In the genomic region with DNA sequence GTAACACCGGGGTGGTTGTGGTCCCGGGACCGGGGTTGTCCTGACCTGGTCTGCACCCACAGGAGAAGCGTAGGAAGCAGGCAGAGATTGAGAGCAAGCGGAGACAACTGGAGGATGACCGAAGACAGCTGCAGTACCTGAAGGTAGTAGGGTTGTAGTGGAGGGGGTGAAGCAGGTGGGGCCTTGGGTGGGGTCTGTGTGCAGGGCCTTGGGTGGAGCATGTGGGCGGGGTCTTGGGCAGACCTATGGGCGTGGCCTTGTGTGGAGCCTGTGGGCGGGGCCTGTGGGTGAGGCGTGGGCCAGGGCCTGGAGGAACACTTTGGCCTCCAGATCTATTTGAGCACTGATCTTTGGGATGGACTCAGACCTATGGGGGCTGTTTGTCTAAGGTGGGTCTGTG, we compare ENCODE assay signal across 9 mouse cellular contexts. TPM values are rescaled to one million over a fixed set of nuclear protein-coding genes. Genes with fewer than 3 reads are reported as not detected.
DNase-seq lines count a peak whose midpoint lies in the region; ATAC-seq and TF ChIP-seq lines count a peak whose summit lies in the region.
"Had no signal": no experiment of that assay in that cellular context is flagged by ENCODE, and none has a peak within 500 bp of the region (broad histone marks: within the 10 kb centered on the region; RNA-seq: fewer than 3 reads in every experiment).

No protein-coding gene starts in this region.

- no peaks in the 10 kb centered on the region for H3K9me3 ChIP-seq in kidney, postnatal 0 days (replicated peaks; ENCODE audit: low read length)
- no peaks in the 10 kb centered on the region for H3K9me3 ChIP-seq in embryonic facial prominence, embryonic 10.5 days
- H3K9me3 ChIP-seq in heart, embryonic 14.5 days (ENCODE audit: control insufficient read depth, low read length) = no peaks in the 10 kb centered on the region
- H3K9me3 ChIP-seq in liver, embryonic 16.5 days (replicated peaks; ENCODE audit: control insufficient read depth, low read length) = no peaks in the 10 kb centered on the region
- H3K9me3 ChIP-seq in forebrain, embryonic 11.5 days (ENCODE audit: control insufficient read depth, low read length) = no peaks in the 10 kb centered on the region
- H3K9me3 ChIP-seq in lung, postnatal 0 days (ENCODE audit: low read length) = no peaks in the 10 kb centered on the region

- TF ChIP-seq EP300 in lung, postnatal 0 days (IDR thresholded peaks at IDR 0.05) = no peak

- no peak overlapping the region for H3K4me2 ChIP-seq in kidney, postnatal 0 days (ENCODE audit: low read length)
- peak overlapping the region; percentile 47 for H3K4me2 ChIP-seq in heart, embryonic 14.5 days (ENCODE audit: low read length)
- H3K4me2 ChIP-seq in liver, embryonic 16.5 days (ENCODE audit: low read depth, low read length) = no peak overlapping the region
- no peak overlapping the region for H3K4me2 ChIP-seq in forebrain, embryonic 11.5 days (ENCODE audit: low read depth, low read length, severe bottlenecking)
- no peak overlapping the region for H3K4me2 ChIP-seq in lung, postnatal 0 days (replicated peaks; ENCODE audit: low read depth, low read length)

- 0 out of 2 replicates have a peak, but pooled peaks have one; percentile 15 for ATAC-seq in kidney, postnatal 0 days (replicated peaks; ENCODE audit: low FRiP score, low read depth)
- ATAC-seq in heart, embryonic 14.5 days (ENCODE audit: insufficient number of reproducible peaks, insufficient read depth, low FRiP score, low read depth) = peak; percentile 8; the same call in 1 of the 2 replicates
- peak; percentile 12; the same call in 1 of the 2 replicates for ATAC-seq in liver, embryonic 16.5 days (ENCODE audit: low read depth)
- ATAC-seq in forebrain, embryonic 11.5 days (replicated peaks; ENCODE audit: low FRiP score) = no peak
- no peak for ATAC-seq in lung, postnatal 0 days
- ATAC-seq: forebrain, postnatal 0 days had no signal

- H3K36me3 ChIP-seq in kidney, postnatal 0 days (ENCODE audit: insufficient read depth, low read length) = peaks cover 19% of the 10 kb centered on the region
- H3K36me3 ChIP-seq in embryonic facial prominence, embryonic 10.5 days (replicated peaks) = peaks cover 59% of the 10 kb centered on the region
- H3K36me3 ChIP-seq in heart, embryonic 14.5 days (ENCODE audit: control insufficient read depth, insufficient read depth, low read length) = peaks cover 24% of the 10 kb centered on the region
- H3K36me3 ChIP-seq in liver, embryonic 16.5 days (ENCODE audit: control insufficient read depth, insufficient read depth) = no peaks in the 10 kb centered on the region
- peaks cover 7% of the 10 kb centered on the region for H3K36me3 ChIP-seq in forebrain, embryonic 11.5 days (ENCODE audit: control insufficient read depth, insufficient read depth, low read length)
- H3K36me3 ChIP-seq in lung, postnatal 0 days (ENCODE audit: insufficient read depth, low read length) = no peaks in the 10 kb centered on the region

- no peak overlapping the region for H3K4me3 ChIP-seq in kidney, postnatal 0 days (replicated peaks; ENCODE audit: low read depth, low read length)
- H3K4me3 ChIP-seq in embryonic facial prominence, embryonic 10.5 days = 0 out of 2 replicates have a peak overlapping the region, but pooled peaks have one; percentile 16
- H3K4me3 ChIP-seq in heart, embryonic 14.5 days (ENCODE audit: control insufficient read depth in 1 of 2, insufficient read depth in 1 of 2, low read depth in 1 of 2, low read length in 2 of 2) = peak overlapping the region; percentile 0 to 10; a peak in 2 of 4 replicates
- no peak overlapping the region for H3K4me3 ChIP-seq in liver, embryonic 16.5 days (ENCODE audit: low read depth, low read length)
- H3K4me3 ChIP-seq in forebrain, embryonic 11.5 days (ENCODE audit: low read depth, low read length) = no peak overlapping the region
- H3K4me3 ChIP-seq in lung, postnatal 0 days (ENCODE audit: low read depth, low read length) = no peak overlapping the region

- no peak overlapping the region for H3K9ac ChIP-seq in kidney, postnatal 0 days (ENCODE audit: low read depth, low read length)
- H3K9ac ChIP-seq in heart, embryonic 14.5 days (ENCODE audit: low read length) = peak overlapping the region; percentile 60; the same call in 1 of the 2 replicates
- H3K9ac ChIP-seq in liver, embryonic 16.5 days (ENCODE audit: low read depth, low read length) = no peak overlapping the region
- no peak overlapping the region for H3K9ac ChIP-seq in forebrain, embryonic 11.5 days (ENCODE audit: low read length)
- no peak overlapping the region for H3K9ac ChIP-seq in lung, postnatal 0 days (replicated peaks; ENCODE audit: low read depth)
- H3K9ac ChIP-seq: forebrain, postnatal 0 days had no signal

- peak overlapping the region; percentile 11; the same call in 1 of the 2 replicates for H3K27ac ChIP-seq in kidney, postnatal 0 days
- peak overlapping the region; percentile 87; the same call in 1 of the 2 replicates for H3K27ac ChIP-seq in embryonic facial prominence, embryonic 10.5 days (replicated peaks)
- peak overlapping the region; percentile 46 to 75 for H3K27ac ChIP-seq in heart, embryonic 14.5 days (replicated peaks in 1 of 2; ENCODE audit: control insufficient read depth in 1 of 2, insufficient read depth in 1 of 2, low read depth in 2 of 2, low read length in 2 of 2)
- H3K27ac ChIP-seq in liver, embryonic 16.5 days (ENCODE audit: low read length) = no peak overlapping the region
- H3K27ac ChIP-seq in forebrain, embryonic 11.5 days (ENCODE audit: low read depth, low read length) = no peak overlapping the region
- no peak overlapping the region for H3K27ac ChIP-seq in lung, postnatal 0 days (ENCODE audit: low read length)

- no peaks in the 10 kb centered on the region for H3K27me3 ChIP-seq in kidney, postnatal 0 days (ENCODE audit: insufficient read depth, low read length)
- H3K27me3 ChIP-seq in embryonic facial prominence, embryonic 10.5 days (replicated peaks; ENCODE audit: low read depth, poor library complexity, severe bottlenecking) = no peaks in the 10 kb centered on the region
- no peaks in the 10 kb centered on the region for H3K27me3 ChIP-seq in heart, embryonic 14.5 days (ENCODE audit: control insufficient read depth, insufficient read depth, low read length)
- H3K27me3 ChIP-seq in liver, embryonic 16.5 days (ENCODE audit: control insufficient read depth, insufficient read depth, low read depth, low read length) = no peaks in the 10 kb centered on the region
- H3K27me3 ChIP-seq in forebrain, embryonic 11.5 days (ENCODE audit: control insufficient read depth, insufficient read depth, low read length) = no peaks in the 10 kb centered on the region
- H3K27me3 ChIP-seq in lung, postnatal 0 days (replicated peaks; ENCODE audit: insufficient read depth, low read length) = no peaks in the 10 kb centered on the region

- 66% methylated on average over 10 of the region's 10 CpGs for WGBS in kidney, postnatal 0 days
- WGBS in embryonic facial prominence, embryonic 10.5 days = 79% methylated on average over 10 of the region's 10 CpGs
- 72% methylated on average over 10 of the region's 10 CpGs for WGBS in heart, embryonic 14.5 days
- 51% methylated on average over 10 of the region's 10 CpGs for WGBS in liver, embryonic 16.5 days (ENCODE audit: insufficient replicate concordance)
- WGBS in forebrain, embryonic 11.5 days = 76% methylated on average over 10 of the region's 10 CpGs
- WGBS in lung, postnatal 0 days = 82% methylated on average over 9 of the region's 10 CpGs

- H3K4me1 ChIP-seq in kidney, postnatal 0 days (replicated peaks; ENCODE audit: insufficient read depth, low read length) = peaks cover 39% of the 10 kb centered on the region
- H3K4me1 ChIP-seq in embryonic facial prominence, embryonic 10.5 days = peaks cover 66% of the 10 kb centered on the region
- H3K4me1 ChIP-seq in heart, embryonic 14.5 days (ENCODE audit: control insufficient read depth in 2 of 2, insufficient read depth in 2 of 2, low read length in 2 of 2) = peaks cover 22 to 24% of the 10 kb centered on the region in 2 experiments
- H3K4me1 ChIP-seq in liver, embryonic 16.5 days (ENCODE audit: control insufficient read depth, low read depth, low read length) = peaks cover 22% of the 10 kb centered on the region
- H3K4me1 ChIP-seq in forebrain, embryonic 11.5 days (replicated peaks; ENCODE audit: control insufficient read depth, insufficient read depth, low read length) = peaks cover 24% of the 10 kb centered on the region
- H3K4me1 ChIP-seq in lung, postnatal 0 days (ENCODE audit: insufficient read depth, low read depth, low read length) = no peaks in the 10 kb centered on the region

- DNase-seq in kidney, postnatal 0 days (ENCODE audit: low spot score) = no peak
- DNase-seq in kidney, adult 11 months = no peak
- DNase-seq in embryonic facial prominence, embryonic 10.5 days (ENCODE audit: low spot score) = no peak
- DNase-seq in urinary bladder, postnatal 10 days (ENCODE audit: low spot score) = no peak
- DNase-seq in forebrain, embryonic 11.5 days (ENCODE audit: low spot score) = no peak
- DNase-seq in lung, postnatal 0 days (ENCODE audit: low spot score) = no peak
- DNase-seq: forebrain, postnatal 0 days had no signal

- TF ChIP-seq CTCF in kidney, postnatal 0 days (IDR thresholded peaks at IDR 0.05; ENCODE audit: low read depth) = no peak
- TF ChIP-seq CTCF in lung, postnatal 0 days (IDR thresholded peaks at IDR 0.05) = no peak

RNA-seq across cellular contexts. Expression of a gene that starts 13.6 kb away (rescaled TPM):
- 132 and 152 TPM in 2 replicates for polyA plus RNA-seq in kidney, postnatal 0 days (2015; fragmentation: Nextera tagmentation; extraction: Ambion mirVana)
- 127 and 129 TPM in 2 replicates for polyA plus RNA-seq in embryonic facial prominence, embryonic 10.5 days (2016; fragmentation: Nextera tagmentation; extraction: Ambion mirVana)
- polyA plus RNA-seq in heart, embryonic 14.5 days (2014; fragmentation: Nextera tagmentation; extraction: Ambion mirVana) = 58.3 and 68.1 TPM in 2 replicates
- 7.9 and 8.0 TPM in 2 replicates for polyA plus RNA-seq in liver, embryonic 16.5 days (2015; fragmentation: Nextera tagmentation; extraction: Ambion mirVana)
- 140 and 157 TPM in 2 replicates for polyA plus RNA-seq in forebrain, embryonic 11.5 days (2014; fragmentation: Nextera tagmentation; extraction: Ambion mirVana)
- 29.6 and 30.8 TPM in 2 replicates for polyA plus RNA-seq in lung, postnatal 0 days (2015; fragmentation: Nextera tagmentation; extraction: Ambion mirVana)

RNA-seq across cellular contexts. Expression of a gene that starts 13.8 kb away (rescaled TPM):
- polyA plus RNA-seq in kidney, postnatal 0 days (2015; fragmentation: Nextera tagmentation; extraction: Ambion mirVana) = 24.5 and 24.8 TPM in 2 replicates
- 1.7 and 2.2 TPM in 2 replicates for polyA plus RNA-seq in embryonic facial prominence, embryonic 10.5 days (2016; fragmentation: Nextera tagmentation; extraction: Ambion mirVana)
- polyA plus RNA-seq in heart, embryonic 14.5 days (2014; fragmentation: Nextera tagmentation; extraction: Ambion mirVana) = 0.61 and 1.5 TPM in 2 replicates
- 0.43 and 1.4 TPM in 2 replicates for polyA plus RNA-seq in liver, embryonic 16.5 days (2015; fragmentation: Nextera tagmentation; extraction: Ambion mirVana)
- polyA plus RNA-seq in forebrain, embryonic 11.5 days (2014; fragmentation: Nextera tagmentation; extraction: Ambion mirVana) = 0.39 and 0.99 TPM in 2 replicates
- 10.5 and 10.6 TPM in 2 replicates for polyA plus RNA-seq in lung, postnatal 0 days (2015; fragmentation: Nextera tagmentation; extraction: Ambion mirVana)

RNA-seq across cellular contexts. Expression of a gene that starts 16.2 kb away (rescaled TPM):
- polyA plus RNA-seq in kidney, postnatal 0 days (2015; fragmentation: Nextera tagmentation; extraction: Ambion mirVana) = 0.04 and 0.06 TPM in 2 replicates
- polyA plus RNA-seq in embryonic facial prominence, embryonic 10.5 days (2016; fragmentation: Nextera tagmentation; extraction: Ambion mirVana) = 0.05 TPM in 1 of 2 replicates, not detected in the other
- 0.08 TPM in 1 of 2 replicates, not detected in the other for polyA plus RNA-seq in heart, embryonic 14.5 days (2014; fragmentation: Nextera tagmentation; extraction: Ambion mirVana)
- polyA plus RNA-seq in liver, embryonic 16.5 days (2015; fragmentation: Nextera tagmentation; extraction: Ambion mirVana) = 6.3 and 7.1 TPM in 2 replicates
- not detected in 2 replicates for polyA plus RNA-seq in forebrain, embryonic 11.5 days (2014; fragmentation: Nextera tagmentation; extraction: Ambion mirVana)
- 0.11 and 0.31 TPM in 2 replicates for polyA plus RNA-seq in lung, postnatal 0 days (2015; fragmentation: Nextera tagmentation; extraction: Ambion mirVana)

RNA-seq across cellular contexts. Expression of a gene that starts 29.9 kb away (rescaled TPM):
- 32.9 and 38.7 TPM in 2 replicates for polyA plus RNA-seq in kidney, postnatal 0 days (2015; fragmentation: Nextera tagmentation; extraction: Ambion mirVana)
- polyA plus RNA-seq in embryonic facial prominence, embryonic 10.5 days (2016; fragmentation: Nextera tagmentation; extraction: Ambion mirVana) = 1.9 and 2.2 TPM in 2 replicates
- polyA plus RNA-seq in heart, embryonic 14.5 days (2014; fragmentation: Nextera tagmentation; extraction: Ambion mirVana) = 19.9 and 21.1 TPM in 2 replicates
- 1.0 TPM in 2 replicates for polyA plus RNA-seq in liver, embryonic 16.5 days (2015; fragmentation: Nextera tagmentation; extraction: Ambion mirVana)
- polyA plus RNA-seq in forebrain, embryonic 11.5 days (2014; fragmentation: Nextera tagmentation; extraction: Ambion mirVana) = 0.41 and 1.0 TPM in 2 replicates
- polyA plus RNA-seq in lung, postnatal 0 days (2015; fragmentation: Nextera tagmentation; extraction: Ambion mirVana) = 38.6 and 39.9 TPM in 2 replicates

RNA-seq across cellular contexts. Expression of a gene that starts 40.2 kb away (rescaled TPM):
- polyA plus RNA-seq in kidney, postnatal 0 days (2015; fragmentation: Nextera tagmentation; extraction: Ambion mirVana) = 74.5 and 82.4 TPM in 2 replicates
- polyA plus RNA-seq in embryonic facial prominence, embryonic 10.5 days (2016; fragmentation: Nextera tagmentation; extraction: Ambion mirVana) = 125 and 126 TPM in 2 replicates
- polyA plus RNA-seq in heart, embryonic 14.5 days (2014; fragmentation: Nextera tagmentation; extraction: Ambion mirVana) = 54.4 and 62.5 TPM in 2 replicates
- polyA plus RNA-seq in liver, embryonic 16.5 days (2015; fragmentation: Nextera tagmentation; extraction: Ambion mirVana) = 17.4 and 26.2 TPM in 2 replicates
- polyA plus RNA-seq in forebrain, embryonic 11.5 days (2014; fragmentation: Nextera tagmentation; extraction: Ambion mirVana) = 118 TPM in 2 replicates
- polyA plus RNA-seq in lung, postnatal 0 days (2015; fragmentation: Nextera tagmentation; extraction: Ambion mirVana) = 40.5 and 45.9 TPM in 2 replicates

Comparison
In these comparisons a context has a peak if more than half of its experiments do, and no peak if none do; other contexts are left out.
1. ATAC-seq: peak in kidney, postnatal 0 days (single experiment), heart, embryonic 14.5 days (single experiment) and liver, embryonic 16.5 days (single experiment); none in forebrain, embryonic 11.5 days (single experiment) and lung, postnatal 0 days (single experiment).
2. H3K27ac ChIP-seq: peak in kidney, postnatal 0 days (single experiment), embryonic facial prominence, embryonic 10.5 days (single experiment) and heart, embryonic 14.5 days (2 of 2); none in liver, embryonic 16.5 days (single experiment), forebrain, embryonic 11.5 days (single experiment) and lung, postnatal 0 days (single experiment).
3. H3K4me3 ChIP-seq: peak in embryonic facial prominence, embryonic 10.5 days (single experiment) and heart, embryonic 14.5 days (2 of 2); none in kidney, postnatal 0 days (single experiment), liver, embryonic 16.5 days (single experiment), forebrain, embryonic 11.5 days (single experiment) and lung, postnatal 0 days (single experiment).